Mouse (Mus musculus) cerebellum, adult 11 months (tissue): Measurements from ENCODE around the gene Hoxa11.

Experiments
- DNase-seq: peaks from one replicate; pipeline ENCODE4 v3.0.0; 2022

Gene Hoxa11

DNA sequence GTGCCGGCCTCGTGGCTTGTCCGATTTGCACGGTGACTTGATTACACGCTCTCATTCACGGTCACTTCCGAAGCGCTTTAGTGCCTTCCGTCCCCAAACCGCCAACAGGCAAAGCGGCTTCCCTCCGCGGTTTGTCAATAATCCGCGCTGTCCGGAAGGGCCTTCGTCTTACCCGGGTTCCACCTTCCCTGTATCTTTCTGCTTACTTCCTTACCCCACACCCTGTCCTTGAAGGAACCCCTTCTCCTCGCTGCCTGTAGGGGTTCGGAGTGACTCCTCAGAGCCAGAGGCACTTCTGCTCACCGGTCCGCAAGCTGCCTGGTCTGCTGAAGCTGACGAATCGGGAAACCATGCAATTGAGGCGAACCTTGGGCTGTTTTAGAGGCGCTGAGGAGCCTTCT, 793 bp upstream of the Hoxa11 start:
- DNase-seq: no peak

DNA sequence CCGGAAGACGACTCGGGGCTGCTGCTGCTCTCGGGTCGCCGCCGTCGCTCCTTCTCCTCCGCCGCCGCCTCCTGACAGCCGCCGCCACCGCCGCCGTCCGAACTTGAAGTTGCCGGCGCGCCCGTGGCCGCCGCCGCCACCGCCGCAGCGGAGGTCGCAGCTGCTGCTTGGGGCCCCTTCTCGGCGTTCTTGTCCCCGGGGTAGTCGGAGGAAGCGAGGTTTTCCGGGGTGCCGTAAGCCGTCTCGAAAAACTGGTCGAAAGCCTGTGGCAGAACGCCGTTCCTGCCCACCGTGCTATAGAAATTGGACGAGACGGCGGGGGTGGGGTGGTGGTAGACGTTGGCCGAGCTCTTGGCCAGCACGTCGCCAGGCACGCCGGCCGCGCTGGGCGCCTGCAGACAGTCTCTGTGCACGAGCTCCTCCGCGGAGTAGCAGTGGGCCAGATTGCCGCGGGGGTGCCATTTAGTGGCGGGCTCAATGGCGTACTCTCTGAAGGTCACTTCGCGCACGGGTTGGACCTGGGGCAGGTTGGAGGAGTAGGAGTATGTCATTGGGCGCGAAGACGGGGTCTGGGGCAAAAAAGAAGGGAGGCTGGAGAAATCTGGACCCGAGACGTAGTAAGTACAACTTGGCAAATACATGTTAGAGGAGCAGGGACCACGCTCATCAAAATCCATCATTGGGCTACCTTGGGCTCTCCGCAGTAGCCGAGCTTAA, 412 bp downstream of the Hoxa11 start:
- DNase-seq: no peak

DNA sequence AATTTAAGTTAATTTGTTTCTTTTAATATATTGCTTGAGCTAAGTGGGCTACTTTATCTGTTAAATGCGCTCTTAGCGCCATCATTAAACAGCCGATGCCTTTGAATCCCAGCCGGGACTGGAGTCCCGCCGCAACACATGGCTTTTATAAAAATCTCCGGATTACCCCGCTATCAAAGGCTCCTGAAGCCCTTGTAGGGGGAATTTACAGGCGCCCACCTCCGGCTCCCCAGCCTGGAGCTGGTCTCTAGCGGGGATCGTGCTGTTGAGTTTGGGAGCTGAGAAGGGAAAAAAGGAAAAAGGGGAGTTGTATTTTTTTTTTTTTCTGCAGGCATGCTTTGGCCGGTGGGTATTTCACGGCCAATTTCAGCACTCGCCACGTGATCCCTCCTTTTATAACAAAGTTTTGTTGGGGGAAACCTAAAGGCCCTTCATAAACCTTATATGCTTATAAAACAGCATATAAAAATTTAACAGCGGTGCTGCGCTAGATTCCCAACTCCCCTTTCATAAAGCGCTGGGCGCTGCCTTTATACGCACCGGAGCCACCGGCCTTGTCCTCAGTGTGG, 1.1 kb downstream of the Hoxa11 start:
- DNase-seq: no peak

- DNase-seq: no peak
Observed at GRCm38 (mm10) chr6:52243681-52244121, 1.9 kb downstream of the Hoxa11 start.

GRCm38 (mm10) chr6:52242801-52243332, 2.7 kb downstream of the Hoxa11 start:
- no peak for DNase-seq

- DNase-seq: no peak
Observed at GRCm38 (mm10) chr6:52241001-52241621, 4.5 kb downstream of the Hoxa11 start.

- no peak for DNase-seq
Observed at GRCm38 (mm10) chr6:52240389-52241000, 5.1 kb downstream of the Hoxa11 start, which contains the start of gene Hoxa10. Hoxa10 (minus strand) TSS chr6:52240854.

DNA sequence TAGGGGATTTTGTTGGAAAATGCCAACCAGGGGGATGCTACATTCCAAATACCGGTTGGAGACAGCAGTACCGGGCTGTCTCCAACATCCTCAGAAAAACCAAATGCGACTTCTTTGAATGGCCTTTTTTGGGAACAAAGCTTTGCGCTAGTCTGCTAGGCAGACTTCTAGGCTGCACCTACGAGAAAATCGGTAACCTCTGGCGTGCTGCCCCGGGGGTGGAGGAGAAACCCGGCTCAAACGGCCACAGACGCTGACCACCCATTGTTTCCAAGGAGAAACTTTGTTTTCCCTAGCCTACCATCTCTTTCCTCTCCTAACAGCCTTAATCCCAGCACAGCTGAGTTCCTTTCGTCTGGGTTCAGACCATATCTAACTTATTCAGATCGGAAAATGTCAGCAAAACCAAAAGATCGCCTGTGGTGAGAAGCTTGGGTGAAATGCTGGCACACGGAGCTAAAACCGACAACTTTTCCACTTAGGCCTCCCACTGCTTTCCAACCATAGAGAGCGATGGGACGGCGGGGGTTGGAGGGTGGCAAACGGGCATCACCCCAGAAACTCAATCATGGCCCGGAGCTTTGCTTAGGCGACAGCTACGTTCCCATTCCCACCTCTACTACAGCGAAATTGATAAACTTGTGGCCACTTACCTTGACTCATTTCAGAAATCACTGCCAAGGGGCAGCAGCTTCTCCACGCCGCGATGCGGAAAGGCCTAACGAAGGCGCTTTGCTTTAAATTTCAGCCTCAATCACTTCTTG, 5.8 kb downstream of the Hoxa11 start:
- DNase-seq: no peak

- DNase-seq: no peak
Observed at GRCm38 (mm10) chr6:52238976-52239375, 6.6 kb downstream of the Hoxa11 start.

DNA sequence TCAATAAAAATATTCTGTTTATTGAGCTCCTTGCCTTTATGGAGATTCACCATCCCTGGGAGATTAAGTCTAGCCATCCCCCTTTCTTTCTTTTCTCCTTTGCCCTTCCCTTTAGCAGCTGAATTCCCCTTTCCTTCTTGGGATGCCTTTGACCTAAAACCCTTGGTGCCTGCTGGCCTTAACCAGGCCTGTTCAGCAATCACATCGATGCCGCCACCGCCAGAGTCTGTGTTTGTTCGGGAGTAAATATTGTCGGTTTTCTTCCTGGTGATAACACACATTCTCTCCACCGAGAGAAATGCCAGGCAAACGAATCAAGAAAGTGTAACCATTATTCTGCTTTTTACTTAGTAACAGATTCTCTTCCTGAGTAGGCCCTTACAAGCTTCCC, 7.5 kb downstream of the Hoxa11 start:
- no peak for DNase-seq

- no peak for DNase-seq
Observed at GRCm38 (mm10) chr6:52237346-52238154, 8.1 kb downstream of the Hoxa11 start.

DNA sequence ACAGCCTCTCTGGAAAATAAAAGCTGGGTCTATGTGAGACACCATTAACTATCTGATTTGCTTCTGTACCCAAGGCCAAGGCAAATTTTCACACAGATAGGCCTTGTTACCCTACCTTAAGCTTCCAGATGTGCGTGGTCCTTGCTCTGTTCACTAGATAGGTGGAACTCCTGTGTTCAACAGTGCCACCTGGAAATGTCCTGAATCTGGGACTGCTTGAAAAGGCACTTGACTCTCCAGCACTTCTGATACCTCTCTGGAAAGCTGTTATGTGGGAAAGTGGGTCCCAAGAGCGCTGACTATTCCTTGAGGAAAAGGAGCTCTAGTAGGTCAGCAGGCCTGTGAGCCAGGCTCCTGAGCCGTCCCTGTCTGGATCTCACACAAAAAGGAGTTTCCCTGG, 8.8 kb downstream of the Hoxa11 start:
- no peak for DNase-seq

GRCm38 (mm10) chr6:52235866-52236265, 9.7 kb downstream of the Hoxa11 start:
- no peak for DNase-seq

DNA sequence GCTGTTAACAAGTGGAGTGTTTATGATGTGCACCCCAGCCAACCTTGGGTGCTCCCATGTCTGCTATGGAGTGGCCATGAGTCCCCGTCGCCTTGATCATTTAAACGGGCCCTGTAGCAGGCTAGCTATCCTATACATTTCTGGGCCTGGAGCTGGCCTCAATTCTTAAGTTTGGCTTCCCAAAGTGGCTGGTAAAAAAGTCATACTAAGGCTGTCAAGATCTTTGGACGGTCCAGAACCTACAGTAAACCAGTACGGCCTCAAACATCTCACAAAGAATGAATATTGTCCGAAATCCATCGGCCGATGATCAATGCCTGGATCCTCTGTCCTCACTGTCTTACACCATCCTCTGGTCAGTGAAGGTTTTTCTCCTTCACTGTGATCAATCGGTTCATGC, 10.3 kb downstream of the Hoxa11 start:
- no peak for DNase-seq

- DNase-seq: no peak
Observed at GRCm38 (mm10) chr6:52234428-52235140, 11.0 kb downstream of the Hoxa11 start.

DNA sequence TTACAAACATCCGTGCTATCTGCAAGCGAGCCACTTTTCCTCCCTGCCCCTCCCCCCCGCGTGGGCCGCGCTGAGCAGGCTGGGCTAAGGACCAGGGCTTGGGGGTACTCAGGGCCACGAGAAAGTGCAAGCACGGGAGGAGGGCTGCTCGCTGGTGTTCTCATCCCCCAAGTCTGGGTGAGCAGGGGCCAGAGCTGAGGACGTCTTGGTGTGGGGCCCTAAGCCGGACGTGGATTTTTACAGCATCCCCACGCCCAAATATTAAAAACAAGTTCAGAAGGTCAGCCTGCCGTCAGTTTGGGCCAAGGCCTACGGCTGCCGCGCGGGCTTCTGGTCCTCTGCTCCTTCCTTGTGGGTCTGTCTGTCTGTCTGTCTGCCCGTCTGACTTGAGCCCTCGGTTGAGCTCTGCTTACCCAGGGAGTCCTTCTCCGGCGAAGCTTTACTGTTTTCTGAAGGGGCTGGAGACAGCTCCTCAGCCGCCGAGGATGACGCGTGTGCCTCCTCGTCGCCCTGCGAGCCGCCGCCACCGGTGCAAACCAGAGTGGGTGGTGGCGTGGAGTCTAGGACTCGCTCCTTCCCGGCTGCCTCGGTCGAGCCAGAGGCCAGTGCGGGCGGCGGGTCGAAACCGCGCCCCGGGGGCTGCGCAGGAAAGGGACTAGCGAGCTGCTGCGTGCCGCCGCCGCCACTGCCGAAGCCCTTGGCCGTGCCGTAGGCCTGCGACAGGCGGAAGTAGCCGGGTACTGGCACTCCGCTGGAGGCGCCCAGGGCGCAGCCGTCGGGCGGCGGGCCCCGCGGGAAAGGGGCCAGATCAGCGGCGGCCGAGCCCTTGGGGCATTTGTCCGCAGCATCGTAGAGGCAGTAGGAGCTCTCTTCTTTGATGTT, 11.8 kb downstream of the Hoxa11 start:
- DNase-seq: no peak

DNA sequence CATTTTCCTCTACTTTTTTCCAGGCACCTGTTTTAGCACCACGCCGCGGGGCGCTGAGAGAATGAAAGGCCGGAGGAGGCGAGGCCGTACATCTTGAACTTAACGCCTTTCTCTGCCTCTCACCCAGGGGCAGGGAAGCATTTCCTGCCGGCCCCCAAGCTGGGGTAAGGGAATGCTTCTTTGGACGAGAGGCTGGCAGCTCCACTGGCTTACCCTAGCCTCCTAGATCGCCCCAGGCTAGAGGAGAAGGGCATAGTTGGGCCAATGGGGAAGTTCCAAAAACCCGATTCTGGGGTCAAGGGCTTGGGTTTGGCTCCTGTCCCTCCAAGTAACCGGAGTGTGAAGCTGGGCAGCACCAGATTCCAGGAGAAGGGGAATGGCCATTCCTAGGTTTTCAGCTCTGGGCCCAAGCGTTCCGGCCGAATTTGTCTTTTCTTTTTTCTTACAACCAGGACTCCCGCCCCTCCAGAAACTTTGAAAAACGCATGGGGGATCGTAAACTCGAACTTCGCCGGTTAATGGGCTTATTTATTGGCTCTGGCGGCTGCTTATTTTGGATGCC, 12.5 kb downstream of the Hoxa11 start:
- no peak for DNase-seq

DNA sequence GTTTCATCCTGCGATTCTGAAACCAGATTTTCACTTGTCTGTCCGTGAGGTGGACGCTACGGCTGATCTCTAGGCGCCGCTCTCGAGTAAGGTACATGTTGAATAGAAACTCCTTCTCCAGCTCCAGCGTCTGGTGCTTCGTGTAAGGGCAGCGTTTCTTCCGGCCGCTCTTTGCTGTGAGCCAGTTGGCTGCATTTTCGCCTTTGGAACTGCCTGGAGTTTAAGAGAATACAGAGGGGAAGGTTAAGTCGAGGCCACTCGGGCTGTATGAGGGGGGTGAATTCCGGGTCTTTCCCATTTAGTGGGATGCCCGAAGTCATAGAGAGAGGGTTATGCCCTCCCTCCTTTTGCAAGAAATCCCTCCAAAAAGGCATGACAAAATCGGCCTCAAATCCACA, 13.0 kb downstream of the Hoxa11 start:
- no peak for DNase-seq

DNA sequence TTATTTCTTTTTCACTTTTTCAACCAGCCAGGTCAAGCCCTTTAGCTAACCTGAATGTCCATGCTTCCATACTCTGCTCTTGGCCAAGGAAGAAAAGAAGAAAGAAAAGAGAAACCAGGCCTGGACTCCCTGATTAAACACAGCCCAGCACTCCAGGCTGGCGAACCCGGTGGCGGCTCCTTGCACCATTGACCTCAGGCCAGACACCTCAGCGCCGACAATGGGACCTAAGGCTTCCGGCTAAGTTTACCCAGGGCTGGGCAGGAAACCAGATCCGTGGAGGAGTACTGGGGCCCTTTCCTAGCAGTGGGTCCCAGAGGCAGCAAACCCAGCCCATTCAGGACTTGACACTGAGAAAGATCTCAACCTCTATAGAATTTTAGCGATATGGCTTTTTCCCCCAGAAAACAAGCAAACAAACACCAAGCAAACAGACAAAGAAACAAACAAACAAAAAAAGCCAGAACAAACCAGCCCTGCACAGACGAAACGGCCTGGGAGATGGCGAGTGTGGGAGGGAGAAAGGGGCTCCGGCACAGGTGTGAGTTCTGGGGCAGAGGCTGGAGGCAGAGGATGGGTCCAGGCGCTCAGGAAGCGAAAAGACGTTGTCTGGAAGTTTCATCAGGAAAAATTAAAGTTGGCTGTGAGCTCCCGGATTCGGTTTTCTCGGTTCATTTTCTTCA, 13.6 kb downstream of the Hoxa11 start:
- DNase-seq: no peak
